Mouse (Mus musculus) bone marrow macrophage, adult 2 months (primary cell): ENCODE measurements around the gene Fam222a.

Experiments used
- CTCF ChIP-seq: IDR thresholded peaks from 2 replicates; pipeline ENCODE4 v1.5.1; 2012; ENCODE audit warnings: low read depth, mild to moderate bottlenecking, low read length, moderate library complexity
- POLR2A ChIP-seq: IDR thresholded peaks from 2 replicates; pipeline ENCODE4 v1.6.1; 2012; ENCODE audit warnings: mild to moderate bottlenecking, low read depth, low read length, borderline replicate concordance

- TF ChIP-seq CTCF (no peak), POLR2A (no peak)
These were observed 86.0 kb downstream of the Fam222a start for GRCm38 (mm10) chr5:114653656-114654437.
